ENCODE assay signal across 8 mouse cellular contexts in genomic region chr19:43623913-43624312, GRCm38 (mm10). TPM values are rescaled to one million over a fixed set of nuclear protein-coding genes. Genes with fewer than 3 reads are reported as not detected.
DNase-seq lines count a peak whose midpoint lies in the region; ATAC-seq and TF ChIP-seq lines count a peak whose summit lies in the region.

No protein-coding gene starts in this region.

- peaks cover 38% of the 10 kb centered on the region for H3K27me3 ChIP-seq in forebrain, embryonic 14.5 days (replicated peaks; ENCODE audit: control insufficient read depth, insufficient read depth, low read length)
- H3K27me3 ChIP-seq in forebrain, embryonic 13.5 days, result peaks cover 58% of the 10 kb centered on the region

- no peak overlapping the region for H3K4me2 ChIP-seq in forebrain, embryonic 14.5 days (ENCODE audit: low read length)
- H3K4me2 ChIP-seq in forebrain, embryonic 13.5 days, result no peak overlapping the region

- H3K4me1 ChIP-seq in forebrain, embryonic 14.5 days (ENCODE audit: control insufficient read depth, insufficient read depth, low read length), result 0 out of 2 replicates have a peak, but pooled peaks cover 4% of the 10 kb centered on the region
- H3K4me1 ChIP-seq in forebrain, embryonic 13.5 days, result peaks cover 18% of the 10 kb centered on the region
- no peaks in the 10 kb centered on the region for H3K4me1 ChIP-seq in cortical plate, adult 2 months (ENCODE audit: control insufficient read depth, insufficient read depth, low read length)

- TF ChIP-seq POLR2A in cortical plate, adult 2 months (IDR thresholded peaks at IDR 0.05; ENCODE audit: extremely low read depth, insufficient read depth, low read length), result no peak

- H3K4me3 ChIP-seq in forebrain, embryonic 14.5 days (ENCODE audit: low read depth, low read length), result no peak overlapping the region
- H3K4me3 ChIP-seq in forebrain, embryonic 13.5 days, result no peak overlapping the region
- no peak overlapping the region for H3K4me3 ChIP-seq in cortical plate, adult 2 months (ENCODE audit: insufficient read depth, low read length)

- DNase-seq in forebrain, embryonic 14.5 days (ENCODE audit: low spot score), result peak; percentile 63
- peak; percentile 28 for DNase-seq in right cerebral cortex, adult 18-20 months
- no peak for DNase-seq in right cerebral cortex, postnatal 25 days
- peak; percentile 25 to 51 for DNase-seq in left cerebral cortex, postnatal 10 days (ENCODE audit: extremely low spot score in 1 of 2, low spot score in 2 of 2)
- DNase-seq in skeletal muscle tissue, adult 2 months (ENCODE audit: low read depth, low spot score), result peak; percentile 27
- DNase-seq in heart, adult 9 months (ENCODE audit: low spot score in 2 of 2), result no peak

- no peaks in the 10 kb centered on the region for H3K36me3 ChIP-seq in forebrain, embryonic 14.5 days (ENCODE audit: control insufficient read depth, insufficient read depth, low read length)
- H3K36me3 ChIP-seq in forebrain, embryonic 13.5 days (ENCODE audit: poor library complexity, severe bottlenecking), result no peaks in the 10 kb centered on the region

- TF ChIP-seq CTCF in cortical plate, adult 2 months (IDR thresholded peaks at IDR 0.05; ENCODE audit: extremely low read depth, insufficient read depth, low read length), result peak; percentile 75

- intact Hi-C loops in left cerebral cortex, postnatal 10 days (cut with DNase I), result no loop called here

- WGBS in forebrain, embryonic 14.5 days, result 51% methylated on average over 4 of the region's 4 CpGs
- WGBS in forebrain, embryonic 13.5 days, result 43% methylated on average over 4 of the region's 4 CpGs

- H3K27ac ChIP-seq in forebrain, embryonic 14.5 days (ENCODE audit: low read depth, low read length), result no peak overlapping the region
- H3K27ac ChIP-seq in forebrain, embryonic 13.5 days, result no peak overlapping the region
- no peak overlapping the region for H3K27ac ChIP-seq in cortical plate, adult 2 months (ENCODE audit: insufficient read depth, low read length)

- ATAC-seq in forebrain, embryonic 14.5 days, result no peak
- ATAC-seq in forebrain, embryonic 13.5 days, result no peak

- H3K9me3 ChIP-seq in forebrain, embryonic 14.5 days (replicated peaks; ENCODE audit: control insufficient read depth, low read length), result no peaks in the 10 kb centered on the region
- no peaks in the 10 kb centered on the region for H3K9me3 ChIP-seq in forebrain, embryonic 13.5 days (replicated peaks)

- no peak overlapping the region for H3K9ac ChIP-seq in forebrain, embryonic 14.5 days (ENCODE audit: low read length)
- no peak overlapping the region for H3K9ac ChIP-seq in forebrain, embryonic 13.5 days

RNA-seq across cellular contexts. Expression of gene Nkx2-3, which starts 11.8 kb away (rescaled TPM):
- polyA plus RNA-seq in forebrain, embryonic 14.5 days (2014; fragmentation: Nextera tagmentation; extraction: Ambion mirVana), result 4.1 and 4.6 TPM in 2 replicates
- polyA plus RNA-seq in forebrain, embryonic 13.5 days (2015; fragmentation: Nextera tagmentation; extraction: Ambion mirVana), result 4.8 and 5.2 TPM in 2 replicates
- polyA plus RNA-seq in cortical plate, adult 2 months (2012; rRNA removed), result not detected in 2 replicates
- total RNA-seq in left cerebral cortex, postnatal 10 days (2021), result not detected

RNA-seq across cellular contexts. Expression of gene Slc25a28, which starts 50.8 kb away (rescaled TPM):
- 12.0 and 12.3 TPM in 2 replicates for polyA plus RNA-seq in forebrain, embryonic 14.5 days (2014; fragmentation: Nextera tagmentation; extraction: Ambion mirVana)
- 14.4 and 16.2 TPM in 2 replicates for polyA plus RNA-seq in forebrain, embryonic 13.5 days (2015; fragmentation: Nextera tagmentation; extraction: Ambion mirVana)
- polyA plus RNA-seq in cortical plate, adult 2 months (2012; rRNA removed), result 106 and 113 TPM in 2 replicates
- 10 to 100 TPM; 34.7 to 38.3 TPM for total RNA-seq in left cerebral cortex, postnatal 10 days (2021)

Comparison
In these comparisons a context has a peak if more than half of its experiments do, and no peak if none do; other contexts are left out.
1. DNase-seq: peak in forebrain, embryonic 14.5 days (single experiment), right cerebral cortex, adult 18-20 months (single experiment), left cerebral cortex, postnatal 10 days (2 of 2) and skeletal muscle tissue, adult 2 months (single experiment); none in right cerebral cortex, postnatal 25 days (single experiment) and heart, adult 9 months (0 of 2).